Mouse (Mus musculus) erythroblast, embryonic 14.5 days (primary cell): ENCODE results near the gene Arf6. TPM values are rescaled to one million over a fixed set of nuclear protein-coding genes. Genes with fewer than 3 reads are reported as not detected.
"Not testable (repeated sequence)": the region's sequence is repeated elsewhere in the genome, so short reads cannot be mapped to it uniquely, and the experiment has no call there.

Source experiments
- H3K27me3 ChIP-seq: 2 replicates; pipeline ENCODE4 v1.6.1; 2012; ENCODE audit warnings: inconsistent platforms; ENCODE audit not compliant: control insufficient read depth
- H3K36me3 ChIP-seq: 2 replicates; pipeline ENCODE4 v1.6.1; 2012; ENCODE audit warnings: mild to moderate bottlenecking, inconsistent platforms; ENCODE audit not compliant: control insufficient read depth
- H3K4me1 ChIP-seq: 2 replicates; pipeline ENCODE4 v1.6.1; 2012; ENCODE audit warnings: inconsistent platforms; ENCODE audit not compliant: control insufficient read depth
- H3K4me3 ChIP-seq: replicated peaks from 2 replicates; pipeline ENCODE3; 2012; ENCODE audit warnings: moderate library complexity, mild to moderate bottlenecking, inconsistent platforms
- H3K9me3 ChIP-seq: 2 replicates; pipeline ENCODE4 v1.6.1; 2012; ENCODE audit warnings: low read length, inconsistent platforms, mixed read lengths; ENCODE audit not compliant: control insufficient read depth
- GATA1 ChIP-seq: IDR thresholded peaks from 2 replicates; pipeline ENCODE4 v1.6.1; 2012; ENCODE audit warnings: low read length, inconsistent platforms, mixed read lengths
- TAL1 ChIP-seq: IDR thresholded peaks from 3 replicates; pipeline ENCODE4 v1.6.1; 2012; ENCODE audit warnings: low read length, inconsistent platforms, mixed read lengths
- polyA plus RNA-seq: library from polyadenylated mRNA; stranded (reverse); fragments of >175 nt; gene quantifications from 2 replicates; pipeline ENCODE4 v1.2.3, GENCODE M21; 2012

Arf6 gene
- 24.7 and 27.9 TPM in 2 replicates for polyA plus RNA-seq

- Histone ChIP-seq H3K36me3 (peaks cover 43% of the 10 kb centered on the region), H3K9me3 (no peaks in the 10 kb centered on the region), H3K27me3 (no peaks in the 10 kb centered on the region), H3K4me3 (peak within 1 kb of the TSS; percentile 79), H3K4me1 (peaks cover 40% of the 10 kb centered on the region)
- TF ChIP-seq TAL1 (no peak), GATA1 (no peak)
These were observed at the start of gene Arf6, which contains the start of gene Gm9887 for GRCm38 (mm10) chr12:69371854-69372671. Gene Arf6, plus strand, starts transcription at chr12:69372150. Gene Gm9887, minus strand, starts transcription at chr12:69372458.

GRCm38 (mm10) chr12:69331187-69331586, 40.8 kb upstream of the Arf6 start:
- H3K9me3 ChIP-seq: no peaks in the 10 kb centered on the region
- TF ChIP-seq GATA1: no peak
- no peak for TF ChIP-seq TAL1
- H3K27me3 ChIP-seq: no peaks in the 10 kb centered on the region
- H3K4me1 ChIP-seq: no peaks in the 10 kb centered on the region
- H3K36me3 ChIP-seq: peaks cover 86% of the 10 kb centered on the region
- no peak overlapping the region for H3K4me3 ChIP-seq

GRCm38 (mm10) chr12:69332147-69332546, 39.8 kb upstream of the Arf6 start:
- Histone ChIP-seq H3K4me3 (no peak overlapping the region), H3K27me3 (no peaks in the 10 kb centered on the region), H3K9me3 (no peaks in the 10 kb centered on the region), H3K4me1 (no peaks in the 10 kb centered on the region), H3K36me3 (peaks cover 87% of the 10 kb centered on the region)
- TF ChIP-seq GATA1 (no peak), TAL1 (no peak)

GRCm38 (mm10) chr12:69333547-69333946, 38.4 kb upstream of the Arf6 start:
- no peak overlapping the region for H3K4me3 ChIP-seq
- peaks cover 90% of the 10 kb centered on the region for H3K36me3 ChIP-seq
- H3K4me1 ChIP-seq: no peaks in the 10 kb centered on the region
- H3K27me3 ChIP-seq: no peaks in the 10 kb centered on the region
- no peaks in the 10 kb centered on the region for H3K9me3 ChIP-seq
- TF ChIP-seq GATA1 (no peak), TAL1 (no peak)

- TF ChIP-seq GATA1 (no peak), TAL1 (no peak)
- H3K9me3 ChIP-seq: no peaks in the 10 kb centered on the region
- no peaks in the 10 kb centered on the region for H3K27me3 ChIP-seq
- no peak overlapping the region for H3K4me3 ChIP-seq
- H3K36me3 ChIP-seq: peaks cover 82% of the 10 kb centered on the region
- no peaks in the 10 kb centered on the region; the same call in 1 of the 2 replicates for H3K4me1 ChIP-seq
These were observed 22.0 kb upstream of the Arf6 start for GRCm38 (mm10) chr12:69349928-69350327.

GRCm38 (mm10) chr12:69351685-69352084, 20.3 kb upstream of the Arf6 start:
- no peaks in the 10 kb centered on the region for H3K27me3 ChIP-seq
- no peak for TF ChIP-seq TAL1
- TF ChIP-seq GATA1: no peak
- H3K9me3 ChIP-seq: no peaks in the 10 kb centered on the region
- H3K4me1 ChIP-seq: peaks cover 10% of the 10 kb centered on the region
- H3K36me3 ChIP-seq: peaks cover 74% of the 10 kb centered on the region
- no peak overlapping the region for H3K4me3 ChIP-seq

- TF ChIP-seq TAL1 (no peak), GATA1 (no peak)
- H3K4me3 ChIP-seq: peak within 1 kb of the TSS; percentile 100
- H3K36me3 ChIP-seq: peaks cover 35% of the 10 kb centered on the region
- no peaks in the 10 kb centered on the region for H3K9me3 ChIP-seq
- no peaks in the 10 kb centered on the region for H3K27me3 ChIP-seq
- H3K4me1 ChIP-seq: peaks cover 18% of the 10 kb centered on the region
These were observed 15.2 kb upstream of the Arf6 start, which contains the start of gene Nemf for GRCm38 (mm10) chr12:69356546-69357299. Gene Nemf, minus strand, starts transcription at chr12:69357165.

GRCm38 (mm10) chr12:69357300-69357646, 14.7 kb upstream of the Arf6 start:
- H3K4me1 ChIP-seq: peaks cover 24% of the 10 kb centered on the region
- no peaks in the 10 kb centered on the region for H3K27me3 ChIP-seq
- no peaks in the 10 kb centered on the region for H3K9me3 ChIP-seq
- H3K36me3 ChIP-seq: peaks cover 29% of the 10 kb centered on the region
- H3K4me3 ChIP-seq: peak overlapping the region; percentile 100
- TF ChIP-seq GATA1: no peak
- TF ChIP-seq TAL1: no peak

GRCm38 (mm10) chr12:69360655-69360996, 11.3 kb upstream of the Arf6 start:
- no peak overlapping the region for H3K4me3 ChIP-seq
- H3K36me3 ChIP-seq: no peaks in the 10 kb centered on the region
- no peaks in the 10 kb centered on the region for H3K27me3 ChIP-seq
- no peaks in the 10 kb centered on the region for H3K9me3 ChIP-seq
- H3K4me1 ChIP-seq: peaks cover 50% of the 10 kb centered on the region
- TF ChIP-seq GATA1 (no peak), TAL1 (no peak)

- peak overlapping the region; percentile 81 for H3K4me3 ChIP-seq
- not testable (repeated sequence) for H3K27me3 ChIP-seq, H3K9me3 ChIP-seq, H3K36me3 ChIP-seq
- H3K4me1 ChIP-seq: peaks cover 52% of the 10 kb centered on the region
These were observed 10.7 kb upstream of the Arf6 start for GRCm38 (mm10) chr12:69360997-69361899.
